Mouse (Mus musculus): Measurements from ENCODE around the gene Kcnab2.

Kcnab2 gene
- long read RNA-seq, experiment 1, partial matches to known transcripts, result 0 of 1 reads
- long read RNA-seq, experiment 1, other reads (novel, unspliced or antisense), result 1 of 1 reads
- long read RNA-seq, experiment 2, result 0 reads

DNA sequence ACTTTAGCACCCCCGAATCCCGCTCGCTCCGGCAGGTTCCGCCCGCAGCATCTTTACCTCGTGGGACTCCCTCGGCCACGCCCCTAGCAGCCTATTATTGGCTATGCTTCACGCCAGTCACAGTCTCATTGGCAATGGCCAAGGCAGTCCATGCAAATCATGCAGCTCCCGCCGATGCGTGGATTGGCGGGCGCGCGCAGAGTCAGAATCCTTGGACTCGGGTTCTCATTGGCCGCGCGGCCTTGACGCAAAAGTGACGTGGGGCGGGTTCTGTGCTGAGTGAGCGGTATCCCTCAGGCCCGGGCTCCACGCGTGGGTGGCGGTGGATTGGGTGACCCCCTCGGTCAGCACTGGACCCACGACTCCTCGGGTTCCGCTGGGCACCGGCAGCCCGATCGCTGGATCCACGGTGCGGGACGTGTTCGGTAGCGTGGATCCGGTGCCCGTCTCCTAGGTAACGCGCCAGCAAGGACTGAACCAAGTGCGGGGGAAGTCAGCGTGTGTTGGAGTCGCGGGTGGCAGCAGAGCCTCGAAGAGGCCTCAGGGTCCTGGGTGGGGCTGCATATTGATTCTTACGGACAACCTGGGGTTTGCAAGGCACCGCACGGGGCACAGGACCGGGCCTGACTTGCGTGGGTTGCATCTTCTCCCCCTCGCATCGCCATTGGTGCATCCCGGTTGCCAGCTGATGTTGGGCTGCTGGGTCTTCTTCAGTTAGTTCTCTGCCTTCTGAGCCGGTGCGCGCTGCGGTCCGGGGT, at the start of gene Kcnab2:
Kcnab2 (minus strand) TSS at position 406 of the 758 bp plus-strand sequence.
- intact Hi-C loops (cut with DNase I), result no loop called here

DNA sequence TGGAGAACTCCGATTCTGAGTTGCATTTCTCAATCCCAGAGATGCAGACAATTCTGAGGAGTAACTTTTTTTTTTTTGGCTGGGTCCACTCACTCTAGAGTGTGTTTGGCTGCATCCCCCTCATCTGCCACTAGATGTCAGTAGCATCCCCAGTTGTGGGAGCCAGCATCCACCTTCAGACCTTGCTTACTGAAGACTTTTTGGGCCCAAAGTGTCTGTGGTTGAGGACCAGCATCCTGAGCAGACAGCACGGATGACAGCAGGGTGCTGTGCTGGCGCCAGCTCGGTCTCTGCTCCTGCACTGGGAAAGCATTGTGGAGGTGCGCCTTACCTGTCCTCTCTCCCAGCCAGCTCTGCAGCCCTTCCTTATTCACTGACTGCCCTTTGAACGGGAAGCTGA, 42.4 kb upstream of the Kcnab2 start:
- intact Hi-C loops (cut with DNase I), result no loop called here

DNA sequence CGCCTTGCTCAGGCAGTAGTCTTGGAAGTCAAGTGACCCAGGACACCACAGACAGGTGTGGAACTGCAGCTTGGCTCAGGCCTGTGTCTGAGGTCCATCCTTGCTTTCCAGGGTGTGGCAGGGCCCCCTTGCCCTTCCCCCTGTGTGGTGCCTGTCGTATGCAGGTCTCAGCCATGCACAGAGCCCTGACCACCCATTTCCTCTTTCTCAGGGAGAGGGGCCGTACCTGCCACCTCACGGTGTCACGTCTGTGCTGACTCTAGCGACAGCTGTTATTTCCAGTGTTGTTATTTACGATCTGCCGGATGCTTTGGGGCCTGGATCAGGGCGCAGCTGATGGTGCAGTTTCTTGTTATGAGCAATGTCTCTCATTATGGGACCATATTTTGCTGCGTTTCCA, 41.4 kb upstream of the Kcnab2 start:
- intact Hi-C loops (cut with DNase I), result no loop called here

DNA sequence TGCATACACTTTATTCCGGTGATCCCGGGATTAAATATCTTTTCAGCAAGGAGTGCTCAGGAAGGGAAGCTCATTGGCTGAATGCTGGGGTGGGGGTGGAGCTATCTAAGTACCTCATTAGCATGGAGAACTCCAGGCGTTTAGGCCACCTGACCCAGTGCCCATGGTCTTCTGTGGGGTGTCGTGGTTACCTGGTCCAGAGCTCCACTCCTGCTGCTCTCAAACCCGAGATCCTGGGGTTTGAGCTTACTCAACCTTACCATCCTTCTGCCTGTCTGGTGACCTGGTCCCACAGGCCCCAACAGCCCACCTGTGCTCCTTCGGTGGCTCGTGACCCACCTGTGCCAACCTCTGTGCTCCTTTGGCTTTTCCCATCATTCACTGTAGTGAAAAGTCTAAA, 37.2 kb upstream of the Kcnab2 start:
- intact Hi-C loops (cut with DNase I), result no loop called here

DNA sequence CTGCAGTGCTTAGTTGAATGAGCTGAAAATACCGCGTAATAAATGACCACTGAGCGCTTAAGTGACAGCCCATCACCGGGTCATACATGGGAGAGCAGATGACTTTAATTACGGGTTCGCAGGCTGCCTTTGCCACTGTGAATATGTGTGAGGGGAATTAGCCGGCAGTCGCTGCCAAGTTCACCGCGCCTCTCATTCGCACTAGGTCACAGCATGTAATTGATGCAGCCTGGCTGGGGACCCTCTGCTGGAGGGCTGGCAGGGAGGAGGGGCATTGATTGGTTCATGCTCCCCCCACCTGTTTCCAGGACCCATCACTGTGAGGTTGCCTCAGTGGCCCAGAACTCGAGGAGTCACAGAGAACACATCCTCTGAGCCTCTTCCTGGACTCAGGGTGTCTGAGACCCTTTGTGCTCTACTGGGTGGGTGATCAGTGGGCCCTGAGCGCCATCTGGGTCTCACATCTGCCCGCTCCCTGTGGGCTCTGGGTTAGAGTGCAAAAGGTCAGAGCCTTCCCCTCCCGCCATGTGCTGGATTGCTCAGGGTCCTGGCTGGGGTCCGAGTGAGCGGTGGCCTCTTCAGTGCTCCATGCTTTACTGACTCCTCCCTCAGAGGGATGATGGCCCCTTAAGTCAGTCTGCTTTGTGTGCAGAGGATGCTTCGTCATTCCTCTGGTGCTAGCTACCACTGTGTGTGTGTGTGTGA, 34.7 kb upstream of the Kcnab2 start:
- intact Hi-C loops (cut with DNase I), result no loop called here

DNA sequence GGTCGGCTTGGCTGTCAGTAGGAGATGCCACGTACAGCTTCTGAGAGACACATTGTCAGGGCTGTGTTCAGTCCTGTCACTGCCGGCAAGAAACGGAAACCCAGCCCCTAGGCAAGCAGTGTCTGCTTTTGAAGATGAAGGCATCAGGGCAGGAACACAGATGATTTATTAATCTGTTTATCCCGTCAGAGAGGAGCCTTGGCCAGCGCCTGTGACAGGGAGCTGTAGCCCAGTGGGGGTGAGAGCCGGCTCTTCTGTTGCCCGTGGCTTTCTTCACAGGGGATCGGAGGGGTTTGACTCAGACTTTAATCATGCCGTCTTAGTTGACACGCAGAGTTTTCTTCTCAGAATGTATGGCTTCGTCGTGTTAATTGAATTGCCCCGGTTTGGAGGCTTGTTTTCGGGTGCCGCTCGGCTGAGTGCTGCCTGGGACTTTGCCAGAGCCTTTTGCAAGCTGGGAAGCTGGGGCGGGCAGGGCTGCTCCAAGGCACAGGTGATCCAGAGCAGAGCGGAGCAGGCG, 16.7 kb upstream of the Kcnab2 start:
- intact Hi-C loops (cut with DNase I), result no loop called here

DNA sequence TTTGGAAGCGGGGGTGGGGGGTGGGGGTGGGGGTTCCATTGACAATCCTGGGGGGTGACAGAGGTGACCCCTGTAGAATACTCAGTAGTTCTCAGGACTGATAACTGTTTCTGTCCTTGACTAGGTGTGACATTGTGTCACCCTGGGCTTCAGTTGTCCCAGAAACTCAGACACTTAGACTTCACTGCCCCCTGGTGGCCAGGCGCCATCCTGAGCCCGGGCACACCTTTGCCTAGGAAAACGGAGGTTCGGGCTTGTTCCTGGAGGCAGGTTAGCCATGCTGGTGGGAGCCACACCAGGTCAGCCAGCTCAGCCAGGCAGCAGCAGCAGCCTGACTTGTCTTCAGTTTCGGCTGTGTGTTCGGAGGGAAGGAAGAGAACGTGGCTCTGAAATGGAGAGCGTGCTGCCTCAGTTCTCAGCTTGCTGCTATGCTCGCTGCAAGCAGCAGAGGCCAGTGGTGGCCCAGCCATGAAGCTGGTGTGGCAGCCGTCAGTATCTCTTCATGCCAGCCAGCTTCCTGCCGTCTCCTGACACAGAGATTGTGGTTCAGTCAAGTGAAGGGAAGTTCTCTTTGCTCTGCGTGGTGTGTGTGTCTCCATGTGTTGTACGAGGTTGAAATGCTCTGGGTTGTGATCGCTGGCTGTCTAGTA, 13.7 kb upstream of the Kcnab2 start:
- intact Hi-C loops (cut with DNase I), result no loop called here

DNA sequence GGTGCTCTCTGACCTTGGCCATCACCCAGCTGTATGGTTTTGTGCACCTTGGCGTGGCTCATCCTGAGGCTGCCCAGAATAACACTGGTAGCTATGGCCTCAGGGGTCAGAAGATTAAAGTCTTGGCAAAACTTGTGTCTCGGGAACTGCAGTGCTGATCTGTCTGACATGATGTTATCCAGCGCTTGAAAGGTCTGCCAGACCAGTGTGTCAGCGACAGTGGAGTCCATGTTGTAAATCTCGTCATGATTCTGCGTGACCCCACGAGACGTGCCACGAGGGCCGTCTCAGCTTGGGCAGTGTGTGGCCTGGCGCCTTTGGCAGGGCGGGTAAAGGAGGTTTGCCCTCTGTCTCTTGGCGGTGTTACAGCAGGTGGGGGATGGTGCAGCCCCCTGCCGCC, 12.6 kb upstream of the Kcnab2 start:
- intact Hi-C loops (cut with DNase I), result no loop called here

DNA sequence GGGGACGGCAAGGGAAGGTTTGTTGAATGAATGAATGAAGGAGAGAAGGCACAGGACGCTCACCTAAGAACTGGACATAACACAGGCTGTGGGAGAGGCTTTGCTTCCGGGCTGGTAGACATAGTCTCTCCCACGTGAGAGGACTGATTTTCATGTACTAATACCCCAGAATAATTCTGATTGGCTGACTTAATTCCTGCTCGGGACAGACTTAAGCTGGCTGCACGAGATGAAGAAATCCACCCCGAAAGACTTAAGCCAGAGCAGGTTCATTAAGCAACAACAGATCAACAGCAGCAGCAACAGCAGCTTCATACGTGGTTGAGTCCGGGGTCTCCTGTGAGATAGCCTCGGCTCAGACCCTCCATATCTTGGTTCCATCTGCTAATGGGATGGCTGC, 10.4 kb upstream of the Kcnab2 start:
- intact Hi-C loops (cut with DNase I), result loop anchor here (5.0 kb wide), 1 partner anchor 161 kb away; the partner anchor contains the start of gene Rpl22

DNA sequence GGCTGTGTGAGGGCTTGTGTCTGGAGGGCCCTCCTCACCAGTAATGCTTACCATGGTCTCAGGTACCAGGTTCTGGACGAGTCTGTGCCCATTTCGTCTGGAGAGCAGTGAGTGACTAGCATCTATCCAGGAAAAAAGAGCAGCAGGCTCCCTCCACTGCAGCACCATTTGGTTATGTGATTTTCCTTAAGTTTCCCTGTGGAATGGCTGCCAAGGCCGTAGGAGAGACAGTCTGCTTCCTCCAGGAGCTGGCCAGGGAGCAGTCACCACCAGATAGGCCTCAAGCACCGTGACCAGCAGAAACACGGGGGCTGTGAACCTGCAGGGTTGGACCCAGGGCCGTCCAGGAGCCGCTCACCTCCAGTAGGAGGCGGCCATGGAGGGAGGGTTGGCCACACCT, 2.8 kb upstream of the Kcnab2 start:
- intact Hi-C loops (cut with DNase I), result no loop called here

DNA sequence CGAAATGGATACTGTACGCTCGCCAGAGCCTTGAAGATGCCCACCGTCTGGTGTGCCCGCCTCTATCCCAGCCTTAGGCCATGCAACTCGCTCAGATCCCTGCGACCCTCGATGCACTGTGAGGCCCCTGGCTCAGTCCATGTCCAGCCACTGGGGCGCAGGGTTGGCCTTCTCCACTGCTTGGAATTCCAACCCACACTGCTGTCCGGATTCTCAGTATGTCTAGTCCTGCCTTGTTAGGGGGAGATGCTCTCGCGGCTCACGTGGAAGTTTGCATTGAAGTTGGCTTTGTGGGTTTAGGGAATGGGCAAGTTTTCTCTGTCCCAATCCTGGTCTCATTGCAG, 525 bp upstream of the Kcnab2 start:
- intact Hi-C loops (cut with DNase I), result no loop called here

DNA sequence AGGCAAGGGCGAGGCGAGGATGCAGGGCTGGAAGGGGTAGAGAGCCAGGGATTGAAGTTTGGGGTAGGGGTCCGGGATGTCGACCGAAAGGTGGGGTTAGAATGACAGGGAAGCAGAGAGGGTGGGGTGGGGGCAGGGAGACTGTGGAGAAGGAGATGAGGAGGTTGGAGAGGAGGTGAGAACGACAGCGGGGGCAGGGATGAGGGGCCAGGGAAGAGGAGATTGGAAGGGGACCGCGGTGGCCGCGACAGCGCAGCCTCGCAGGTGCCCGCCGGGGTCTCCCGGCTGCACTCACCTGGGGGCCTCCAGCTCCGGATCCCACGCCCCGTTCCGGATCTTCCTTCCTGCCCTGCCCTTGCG, 585 bp downstream of the Kcnab2 start:
- intact Hi-C loops (cut with DNase I), result no loop called here

DNA sequence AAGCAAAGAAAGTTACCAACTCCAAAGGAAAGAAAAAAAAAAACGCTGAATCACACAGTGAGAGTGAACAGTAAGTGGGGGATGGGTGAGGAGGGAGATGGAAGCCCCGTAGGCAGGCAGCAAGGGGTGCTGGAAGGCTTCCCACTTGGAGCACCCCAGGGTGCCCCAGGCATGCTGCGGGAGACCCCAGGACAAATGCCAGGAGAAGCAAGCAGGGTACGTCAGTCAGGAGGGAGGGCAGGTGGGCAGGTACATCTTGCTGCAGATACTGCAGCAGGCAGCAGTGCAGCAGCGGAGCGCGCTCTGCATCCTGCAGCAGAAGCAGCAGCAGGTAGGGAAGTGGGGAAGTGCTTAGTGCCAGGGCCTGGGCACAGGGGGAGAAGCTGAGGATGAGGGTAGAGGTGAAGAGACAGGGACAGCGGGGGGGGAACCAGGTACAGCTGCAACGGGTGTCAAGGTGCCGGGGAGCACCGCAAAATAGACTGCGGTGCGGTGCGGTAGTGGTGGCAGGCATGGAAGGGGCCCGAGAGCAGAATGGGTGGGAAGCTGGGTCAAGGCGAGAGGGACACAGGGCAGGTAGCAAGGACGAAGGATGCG, 1.1 kb downstream of the Kcnab2 start, which contains the start of gene Nphp4:
Nphp4 (plus strand) TSS at position 280 of the 597 bp plus-strand sequence.
- intact Hi-C loops (cut with DNase I), result no loop called here

DNA sequence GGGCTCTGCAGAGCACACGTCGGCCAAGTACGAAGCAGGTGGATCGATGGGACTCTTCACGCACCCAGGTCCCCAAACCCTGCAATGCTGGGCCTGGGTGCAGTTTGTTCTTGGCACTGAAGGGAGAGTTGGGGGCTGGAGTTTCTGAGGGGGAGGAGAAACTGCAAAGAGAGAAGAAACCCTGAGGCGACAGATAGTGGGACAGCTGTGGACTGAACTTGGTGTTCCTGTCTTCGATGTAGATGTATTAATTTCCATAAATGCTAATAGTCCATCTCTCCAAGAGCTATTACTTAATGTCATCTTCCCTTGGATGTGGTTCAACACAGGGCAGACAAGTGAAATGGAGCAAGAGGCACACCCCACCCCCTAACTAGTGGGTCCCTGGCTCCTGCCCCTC, 1.7 kb downstream of the Kcnab2 start:
- intact Hi-C loops (cut with DNase I), result no loop called here

DNA sequence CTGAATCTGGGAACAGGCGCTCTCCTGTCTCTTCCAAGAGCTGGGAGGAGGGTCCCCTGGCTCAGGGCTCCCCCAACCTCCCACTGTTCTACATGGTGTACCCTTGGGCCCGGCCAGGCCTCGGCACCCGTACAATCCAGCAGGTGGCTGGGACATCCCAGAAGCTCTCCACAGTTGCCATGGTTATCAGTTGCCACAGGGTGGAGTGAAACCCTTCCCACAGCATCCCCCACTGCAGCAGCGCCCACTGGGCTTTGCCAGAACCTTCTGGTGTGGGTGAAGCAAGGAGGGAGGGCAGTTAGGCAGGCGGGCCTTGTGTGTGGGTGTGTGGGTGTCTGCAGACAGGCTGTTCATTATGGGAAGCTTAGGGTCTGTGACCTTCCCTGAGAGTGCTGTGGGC, 9.7 kb downstream of the Kcnab2 start:
- intact Hi-C loops (cut with DNase I), result no loop called here

DNA sequence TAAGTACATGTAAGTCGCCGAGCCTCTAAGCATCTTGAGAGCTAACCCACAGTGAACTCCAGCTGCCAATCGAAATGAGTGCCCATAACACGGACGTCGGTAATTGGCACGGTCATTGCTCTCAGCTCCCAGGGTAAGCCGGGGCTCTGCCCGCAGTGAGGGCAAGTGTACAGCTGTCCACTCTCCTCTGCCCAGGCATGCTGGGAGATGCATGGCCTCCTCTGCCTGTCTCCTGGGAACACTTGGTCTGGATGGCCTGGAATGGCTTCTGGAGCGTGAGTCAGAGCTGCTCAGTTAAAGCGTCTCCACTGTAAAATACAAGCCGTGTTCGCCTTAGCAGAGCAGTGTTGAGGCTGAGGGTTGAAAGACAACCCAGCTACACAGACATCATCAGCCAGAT, 11.1 kb downstream of the Kcnab2 start:
- intact Hi-C loops (cut with DNase I), result no loop called here

DNA sequence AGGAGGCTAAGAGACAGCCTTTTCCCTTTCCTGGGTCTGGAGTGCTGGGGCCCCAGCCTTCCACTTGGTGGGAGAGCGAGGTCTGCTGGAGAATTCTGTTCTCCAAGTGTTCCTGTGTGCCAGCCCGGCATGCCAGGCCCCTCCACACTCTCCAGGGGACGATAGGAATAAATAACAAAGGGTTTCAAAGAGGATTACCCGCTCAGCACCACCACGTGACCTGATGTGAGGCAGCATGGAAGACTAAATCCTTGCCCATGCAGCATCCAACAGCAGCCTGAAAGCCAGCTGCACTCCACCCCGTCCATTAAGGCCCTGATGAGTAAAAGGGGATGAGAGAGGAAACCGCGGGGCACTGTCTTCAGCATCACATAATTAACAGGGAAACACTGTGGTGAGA, 12.6 kb downstream of the Kcnab2 start:
- intact Hi-C loops (cut with DNase I), result no loop called here

DNA sequence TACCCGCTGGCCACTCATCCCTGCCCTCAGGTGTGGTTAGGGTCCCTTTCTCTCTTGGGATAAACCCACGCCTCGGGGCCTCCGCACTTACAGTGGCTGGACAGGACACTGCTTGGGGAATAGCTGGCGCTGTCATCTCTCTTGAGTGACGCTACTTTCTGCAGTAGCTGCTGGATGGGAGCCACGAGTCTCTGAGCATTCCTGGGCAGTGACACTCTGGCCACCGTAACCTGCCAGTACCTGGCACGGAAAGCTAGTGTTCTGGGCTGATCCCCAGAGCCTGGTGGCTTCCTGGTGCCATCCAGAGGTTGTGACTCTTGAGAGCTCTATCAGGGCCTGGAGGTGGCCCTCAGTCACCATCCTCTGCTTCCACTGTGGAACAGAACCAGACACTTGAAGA, 14.5 kb downstream of the Kcnab2 start:
- intact Hi-C loops (cut with DNase I), result no loop called here

DNA sequence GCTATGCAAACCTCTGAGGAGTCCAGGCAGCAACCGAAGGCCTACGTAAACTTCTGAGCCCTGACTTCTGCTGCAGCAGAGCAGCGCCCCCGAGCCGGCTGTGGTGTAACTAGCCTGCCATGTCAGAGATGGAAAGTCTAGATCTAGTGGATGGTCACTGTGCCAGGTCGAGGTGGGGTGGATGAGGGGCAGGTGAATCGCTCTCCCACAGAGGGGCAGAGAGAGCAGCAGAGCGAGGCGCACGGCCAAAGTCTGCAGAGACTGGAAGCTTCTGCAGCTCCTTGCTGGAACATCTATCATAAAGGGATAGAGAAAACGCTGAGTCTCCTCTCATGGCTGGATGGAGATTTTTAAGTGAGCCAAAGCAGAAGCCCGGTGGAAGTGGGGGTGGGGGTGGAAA, 15.2 kb downstream of the Kcnab2 start:
- intact Hi-C loops (cut with DNase I), result no loop called here

DNA sequence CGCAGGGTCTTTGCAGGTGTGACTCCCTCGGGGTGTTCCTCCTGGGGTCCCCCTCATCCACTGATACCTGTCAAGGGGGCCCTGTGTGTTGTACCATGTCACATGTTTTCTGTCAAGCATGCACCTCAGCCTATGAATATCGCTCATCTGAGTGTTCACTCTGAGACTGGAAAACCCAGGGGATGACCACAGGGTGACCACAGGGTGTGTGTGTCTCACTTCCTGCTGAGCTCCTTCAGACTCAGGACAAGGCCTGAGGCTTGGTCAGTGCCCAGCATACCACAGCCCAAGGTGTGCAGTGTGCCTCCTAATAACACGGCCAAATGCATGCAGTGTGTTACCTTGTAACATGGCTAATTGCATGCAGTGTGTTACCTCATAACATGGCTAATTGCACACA, 20.0 kb downstream of the Kcnab2 start:
- intact Hi-C loops (cut with DNase I), result no loop called here

DNA sequence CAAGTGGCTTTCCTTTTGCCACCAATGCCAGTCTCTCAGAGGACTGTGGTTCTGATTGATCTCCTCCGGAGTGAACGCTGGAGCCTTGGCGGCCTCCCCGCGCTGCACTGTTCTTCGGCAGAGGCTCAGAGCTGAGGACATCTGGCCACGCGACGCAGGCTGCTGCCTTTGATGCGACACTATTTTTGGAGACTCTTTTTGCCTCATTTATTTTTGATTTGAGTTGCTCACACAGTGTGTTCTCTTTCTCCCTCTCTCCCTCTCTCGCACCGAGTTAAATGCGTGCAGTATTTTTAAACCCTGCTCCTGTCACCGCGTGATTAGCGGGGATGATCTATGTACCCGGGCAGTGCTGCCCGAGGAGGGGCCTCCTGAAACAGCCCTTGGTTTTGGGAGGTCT, 21.1 kb downstream of the Kcnab2 start:
- intact Hi-C loops (cut with DNase I), result no loop called here

DNA sequence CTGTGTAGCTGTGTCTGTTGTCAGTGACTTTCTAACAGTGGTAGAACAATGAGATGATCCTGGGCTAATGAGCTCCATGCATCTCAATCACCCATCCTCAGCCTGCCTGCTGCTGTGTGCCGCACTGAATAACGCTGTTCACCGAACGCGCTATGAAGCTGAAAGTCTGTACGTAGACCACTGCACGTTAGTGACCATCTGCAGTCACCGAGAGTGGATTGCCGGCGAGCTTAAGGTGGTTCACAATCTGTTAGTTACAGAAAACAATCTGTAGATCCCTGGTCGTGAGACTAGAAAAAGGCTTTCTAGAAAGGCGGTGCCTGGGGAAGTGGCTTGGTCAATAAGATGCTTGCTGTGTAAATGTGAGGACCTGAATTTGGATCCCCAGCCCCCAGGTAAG, 23.5 kb downstream of the Kcnab2 start:
- intact Hi-C loops (cut with DNase I), result no loop called here
